Mouse (Mus musculus) megakaryocyte, embryonic 14.5 days (primary cell): ENCODE data around the gene Btf3.

Experiments used
- FLI1 ChIP-seq: IDR thresholded peaks from 2 replicates; pipeline ENCODE4 v1.6.1; 2012; ENCODE audit warnings: low read length, inconsistent platforms, mixed read lengths
- GATA1 ChIP-seq: IDR thresholded peaks from 3 replicates; pipeline ENCODE4 v1.6.1; 2012; ENCODE audit warnings: mixed read lengths, low read length, inconsistent platforms, borderline replicate concordance

- TF ChIP-seq GATA1 (no peak), FLI1 (no peak)
Measured at GRCm38 (mm10) chr13:98277501-98277900, 39.3 kb downstream of the Btf3 start.
